Mouse (Mus musculus) CD4-positive, CD25-positive, alpha-beta regulatory T cell, adult 9 weeks (primary cell): Measurements from ENCODE around the gene Acpp. TPM values are rescaled to one million over a fixed set of nuclear protein-coding genes. Genes with fewer than 3 reads are reported as not detected.

Source experiments
- polyA plus RNA-seq: library from polyadenylated mRNA; unstranded; fragments of 100-300 nt; shearing (Covaris generic); gene quantifications from one replicate; pipeline ENCODE4 v1.2.1, GENCODE M21; 2017

Acpp gene
- 9.7 TPM for polyA plus RNA-seq

GRCm38 (mm10) chr9:104337183-104337931 lies at the start of gene Acpp:
Gene Acpp (minus strand): TSS chr9:104337748.

GRCm38 (mm10) chr9:104262823-104263352 lies 74.7 kb downstream of the Acpp start, which contains the start of gene Dnajc13:
Gene Dnajc13 (minus strand): TSS chr9:104262930.

Other genes with a start within 250 kb of the Acpp start
- 0.99 TPM for gene Ackr4, start 210.8 kb downstream of the Acpp start, polyA plus RNA-seq
- gene Dnajc13, start 74.8 kb downstream of the Acpp start, polyA plus RNA-seq = 41.4 TPM
- gene Cpne4, start 209.5 kb upstream of the Acpp start, polyA plus RNA-seq = not detected